23 mouse cellular contexts compared by ENCODE assay signal in genomic region chr15:26292811-26293210, GRCm38 (mm10). TPM values are rescaled to one million over a fixed set of nuclear protein-coding genes. Genes with fewer than 3 reads are reported as not detected.
A peak's percentile ranks its signal among the peaks of the same experiment; 100 is the strongest.
DNase-seq lines count a peak whose midpoint lies in the region; ATAC-seq lines count a peak whose summit lies in the region.
"Had no signal": no experiment of that assay in that cellular context is flagged by ENCODE, and none has a peak within 500 bp of the region (broad histone marks: within the 10 kb centered on the region; RNA-seq: fewer than 3 reads in every experiment).

No protein-coding gene starts in this region.

- no peak overlapping the region for H3K4me3 ChIP-seq in hindbrain, embryonic 13.5 days
- H3K4me3 ChIP-seq in hindbrain, embryonic 16.5 days (ENCODE audit: low read length), result no peak overlapping the region
- no peak overlapping the region for H3K4me3 ChIP-seq in hindbrain, embryonic 15.5 days
- no peak overlapping the region for H3K4me3 ChIP-seq in hindbrain, embryonic 10.5 days
- no peak overlapping the region for H3K4me3 ChIP-seq in neural tube, embryonic 13.5 days
- H3K4me3 ChIP-seq: embryonic facial prominence, embryonic 13.5 days; embryonic facial prominence, embryonic 15.5 days; erythroblast, embryonic 14.5 days; forebrain, embryonic 10.5 days; forebrain, embryonic 12.5 days had no signal

- H3K36me3 ChIP-seq in hindbrain, embryonic 13.5 days, result no peaks in the 10 kb centered on the region
- no peaks in the 10 kb centered on the region for H3K36me3 ChIP-seq in hindbrain, embryonic 16.5 days (ENCODE audit: control insufficient read depth, insufficient read depth, low read length)
- no peaks in the 10 kb centered on the region for H3K36me3 ChIP-seq in hindbrain, embryonic 15.5 days
- no peaks in the 10 kb centered on the region for H3K36me3 ChIP-seq in hindbrain, embryonic 10.5 days
- H3K36me3 ChIP-seq in neural tube, embryonic 13.5 days, result no peaks in the 10 kb centered on the region
- H3K36me3 ChIP-seq: embryonic facial prominence, embryonic 13.5 days; embryonic facial prominence, embryonic 15.5 days; forebrain, embryonic 10.5 days; forebrain, embryonic 12.5 days had no signal

- peaks cover 12% of the 10 kb centered on the region for H3K4me1 ChIP-seq in hindbrain, embryonic 13.5 days (replicated peaks)
- no peaks in the 10 kb centered on the region for H3K4me1 ChIP-seq in hindbrain, embryonic 16.5 days (ENCODE audit: control insufficient read depth, insufficient read depth, low read depth, low read length)
- H3K4me1 ChIP-seq in hindbrain, embryonic 15.5 days (replicated peaks), result no peaks in the 10 kb centered on the region
- no peaks in the 10 kb centered on the region for H3K4me1 ChIP-seq in hindbrain, embryonic 10.5 days (replicated peaks)
- peaks cover 16% of the 10 kb centered on the region for H3K4me1 ChIP-seq in neural tube, embryonic 13.5 days (replicated peaks)
- H3K4me1 ChIP-seq: embryonic facial prominence, embryonic 13.5 days; embryonic facial prominence, embryonic 15.5 days; forebrain, embryonic 10.5 days; forebrain, embryonic 12.5 days had no signal

- H3K4me2 ChIP-seq in hindbrain, embryonic 13.5 days, result no peak overlapping the region
- no peak overlapping the region for H3K4me2 ChIP-seq in hindbrain, embryonic 16.5 days (ENCODE audit: low read length)
- no peak overlapping the region for H3K4me2 ChIP-seq in hindbrain, embryonic 15.5 days
- H3K4me2 ChIP-seq in neural tube, embryonic 13.5 days, result no peak overlapping the region
- H3K4me2 ChIP-seq: embryonic facial prominence, embryonic 13.5 days; embryonic facial prominence, embryonic 15.5 days; forebrain, embryonic 12.5 days had no signal

- no peaks in the 10 kb centered on the region for H3K27me3 ChIP-seq in hindbrain, embryonic 13.5 days
- no peaks in the 10 kb centered on the region for H3K27me3 ChIP-seq in hindbrain, embryonic 16.5 days (replicated peaks; ENCODE audit: control insufficient read depth, insufficient read depth, low read length)
- no peaks in the 10 kb centered on the region for H3K27me3 ChIP-seq in hindbrain, embryonic 15.5 days
- no peaks in the 10 kb centered on the region for H3K27me3 ChIP-seq in hindbrain, embryonic 10.5 days (ENCODE audit: insufficient read depth, poor library complexity, severe bottlenecking)
- H3K27me3 ChIP-seq in neural tube, embryonic 13.5 days, result no peaks in the 10 kb centered on the region
- H3K27me3 ChIP-seq: embryonic facial prominence, embryonic 13.5 days; embryonic facial prominence, embryonic 15.5 days; forebrain, embryonic 12.5 days had no signal

- peak overlapping the region; percentile 60 for H3K27ac ChIP-seq in hindbrain, embryonic 13.5 days
- no peak overlapping the region for H3K27ac ChIP-seq in hindbrain, embryonic 16.5 days (ENCODE audit: low read depth, low read length)
- H3K27ac ChIP-seq in hindbrain, embryonic 15.5 days (replicated peaks), result no peak overlapping the region
- no peak overlapping the region for H3K27ac ChIP-seq in hindbrain, embryonic 10.5 days
- H3K27ac ChIP-seq in neural tube, embryonic 13.5 days (replicated peaks), result peak overlapping the region; percentile 67
- H3K27ac ChIP-seq: embryonic facial prominence, embryonic 13.5 days; embryonic facial prominence, embryonic 15.5 days; forebrain, embryonic 10.5 days; forebrain, embryonic 12.5 days had no signal

- 43% methylated on average over 2 of the region's 2 CpGs for WGBS in hindbrain, embryonic 13.5 days
- 52% methylated on average over 2 of the region's 2 CpGs for WGBS in hindbrain, embryonic 16.5 days
- 38% methylated on average over 2 of the region's 2 CpGs for WGBS in hindbrain, embryonic 15.5 days
- 80% methylated on average over 2 of the region's 2 CpGs for WGBS in hindbrain, embryonic 10.5 days
- WGBS in neural tube, embryonic 13.5 days, result 52% methylated on average over 2 of the region's 2 CpGs

- ATAC-seq in hindbrain, embryonic 13.5 days (ENCODE audit: low FRiP score), result peak; percentile 88
- no peak for ATAC-seq in hindbrain, embryonic 16.5 days
- ATAC-seq in hindbrain, embryonic 15.5 days (ENCODE audit: low FRiP score, low read depth), result peak; percentile 51; the same call in 1 of the 2 replicates
- ATAC-seq in neural tube, embryonic 13.5 days (ENCODE audit: low read depth), result peak; percentile 69
- ATAC-seq: forebrain, embryonic 14.5 days had no signal

- H3K9me3 ChIP-seq in hindbrain, embryonic 13.5 days, result no peaks in the 10 kb centered on the region
- H3K9me3 ChIP-seq in hindbrain, embryonic 16.5 days (ENCODE audit: control insufficient read depth, low read length), result no peaks in the 10 kb centered on the region
- no peaks in the 10 kb centered on the region for H3K9me3 ChIP-seq in hindbrain, embryonic 15.5 days
- H3K9me3 ChIP-seq in hindbrain, embryonic 10.5 days, result no peaks in the 10 kb centered on the region
- H3K9me3 ChIP-seq in neural tube, embryonic 13.5 days, result no peaks in the 10 kb centered on the region
- H3K9me3 ChIP-seq: embryonic facial prominence, embryonic 13.5 days; embryonic facial prominence, embryonic 15.5 days; forebrain, embryonic 10.5 days; forebrain, embryonic 12.5 days had no signal

- no peak for DNase-seq in hindbrain, embryonic 10.5 days (ENCODE audit: low spot score)
- no peak for DNase-seq in neural tube, embryonic 10.5 days (ENCODE audit: extremely low spot score, low spot score)
- DNase-seq in right cerebral cortex, postnatal 36 days (ENCODE audit: low spot score in 2 of 2), result no peak
- DNase-seq: adrenal gland, adult 2 months; adrenal gland, postnatal 10 days; adrenal gland, postnatal 25 days; cerebellum, adult 11 months; cerebellum, adult 18-20 months; cerebellum, adult 8-10 months; cerebellum, adult 9-11 months; cerebellum, postnatal 14 days; cerebellum, postnatal 36 days; embryo, embryonic 11 days had no signal

- no peak overlapping the region for H3K9ac ChIP-seq in hindbrain, embryonic 13.5 days
- no peak overlapping the region for H3K9ac ChIP-seq in hindbrain, embryonic 16.5 days (ENCODE audit: low read depth, low read length)
- H3K9ac ChIP-seq in hindbrain, embryonic 15.5 days, result no peak overlapping the region
- no peak overlapping the region for H3K9ac ChIP-seq in neural tube, embryonic 13.5 days
- H3K9ac ChIP-seq: embryonic facial prominence, embryonic 13.5 days; embryonic facial prominence, embryonic 15.5 days; forebrain, embryonic 12.5 days had no signal

RNA-seq across cellular contexts. Expression of gene March11, which starts 16.0 kb away (rescaled TPM):
- 8.4 and 9.1 TPM in 2 replicates for polyA plus RNA-seq in hindbrain, embryonic 13.5 days (2015; fragmentation: Nextera tagmentation; extraction: Ambion mirVana)
- 9.7 and 11.1 TPM in 2 replicates for polyA plus RNA-seq in hindbrain, embryonic 16.5 days (2015; fragmentation: Nextera tagmentation; extraction: Ambion mirVana)
- polyA plus RNA-seq in hindbrain, embryonic 15.5 days (2015; fragmentation: Nextera tagmentation; extraction: Ambion mirVana), result 9.7 and 14.7 TPM in 2 replicates
- 1.4 and 2.2 TPM in 2 replicates for polyA plus RNA-seq in hindbrain, embryonic 10.5 days (2016; fragmentation: Nextera tagmentation; extraction: Ambion mirVana)
- 8.8 and 9.5 TPM in 2 replicates for polyA plus RNA-seq in neural tube, embryonic 13.5 days (2015; fragmentation: Nextera tagmentation; extraction: Ambion mirVana)
- polyA plus RNA-seq: erythroblast, embryonic 14.5 days had no signal

Comparison
In these comparisons a context has a peak if more than half of its experiments do, and no peak if none do; other contexts are left out.
1. H3K27ac ChIP-seq: peak in hindbrain, embryonic 13.5 days (single experiment) and neural tube, embryonic 13.5 days (single experiment); none in hindbrain, embryonic 16.5 days (single experiment), hindbrain, embryonic 15.5 days (single experiment) and hindbrain, embryonic 10.5 days (single experiment).